Mouse (Mus musculus): ENCODE measurements around the gene Nckap5l. TPM values are rescaled to one million over a fixed set of nuclear protein-coding genes. Genes with fewer than 3 reads are reported as not detected.
"Not testable (repeated sequence)": the region's sequence is repeated elsewhere in the genome, so short reads cannot be mapped to it uniquely, and the experiment has no call there.

The Nckap5l gene
- polyA plus RNA-seq, 1 experiment from 2014 or later = 9.5 TPM

DNA sequence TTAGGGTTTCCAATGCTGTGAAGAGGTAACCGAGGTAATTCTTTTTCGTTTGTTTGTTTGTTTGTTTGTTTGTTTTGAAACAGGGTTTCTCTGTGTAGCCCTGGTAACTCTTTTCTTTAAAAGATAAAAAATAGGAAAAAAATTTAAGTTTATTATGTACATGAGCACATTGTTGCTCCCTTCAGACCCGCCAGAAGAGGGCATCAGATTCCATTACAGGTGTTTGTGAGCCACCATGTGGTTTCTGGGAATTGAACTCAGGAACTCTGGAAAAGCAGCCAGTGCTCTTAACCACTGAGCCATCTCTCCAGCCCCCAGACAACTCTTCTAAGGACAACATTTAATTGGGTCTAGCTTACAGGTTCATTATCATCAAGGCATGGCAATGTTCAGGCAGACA lies 71.4 kb downstream of the Nckap5l start:
- H3K9me3 ChIP-seq (ENCODE audit: control insufficient read depth, low read length); H3K27ac ChIP-seq (ENCODE audit: low read length); ATAC-seq (ENCODE audit: low read depth); H3K36me3 ChIP-seq (ENCODE audit: control insufficient read depth, insufficient read depth, low read length); H3K4me1 ChIP-seq (replicated peaks; ENCODE audit: control insufficient read depth, insufficient read depth, low read length); H3K27me3 ChIP-seq (ENCODE audit: control insufficient read depth, insufficient read depth, low read depth, low read length); H3K4me3 ChIP-seq (ENCODE audit: low read length); H3K4me2 ChIP-seq (ENCODE audit: low read depth, low read length); H3K9ac ChIP-seq (ENCODE audit: low read length): not testable (repeated sequence)
- WGBS = 62% methylated on average over 3 of the region's 3 CpGs

DNA sequence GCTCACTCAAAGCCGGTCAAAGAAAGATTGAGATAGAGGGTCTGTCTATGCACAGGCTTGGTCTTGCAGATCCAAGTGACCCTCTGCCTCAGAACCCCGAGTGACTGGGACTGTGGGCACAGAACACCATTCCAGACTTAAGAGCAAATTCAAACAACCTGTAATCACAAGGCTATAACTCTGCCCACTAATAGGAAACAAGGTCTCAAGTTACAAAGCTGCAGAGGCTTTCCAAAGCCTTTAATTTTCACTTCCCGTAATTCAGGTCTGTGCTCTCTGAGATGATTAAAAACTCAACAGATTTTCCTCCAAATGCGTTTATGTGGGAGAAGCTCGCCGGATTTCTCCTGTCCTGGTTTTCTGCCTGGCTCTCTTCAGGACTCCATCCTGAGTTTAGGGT lies 73.5 kb downstream of the Nckap5l start:
- no peaks in the 10 kb centered on the region for H3K27me3 ChIP-seq (ENCODE audit: control insufficient read depth, insufficient read depth, low read depth, low read length)
- no peaks in the 10 kb centered on the region for H3K36me3 ChIP-seq (ENCODE audit: control insufficient read depth, insufficient read depth, low read length)
- no peak overlapping the region for H3K4me3 ChIP-seq (ENCODE audit: low read length)
- 0 out of 2 replicates have a peak overlapping the region, but pooled peaks have one; percentile 26 for H3K27ac ChIP-seq (ENCODE audit: low read length)
- H3K4me2 ChIP-seq (ENCODE audit: low read depth, low read length) = no peak overlapping the region
- H3K4me1 ChIP-seq (replicated peaks; ENCODE audit: control insufficient read depth, insufficient read depth, low read length) = no peaks in the 10 kb centered on the region
- WGBS = 45% methylated on average over 6 of the region's 6 CpGs
- no peak overlapping the region for H3K9ac ChIP-seq (ENCODE audit: low read length)
- peak; percentile 37; the same call in 1 of the 2 replicates for ATAC-seq (ENCODE audit: low read depth)
- H3K9me3 ChIP-seq (ENCODE audit: control insufficient read depth, low read length) = no peaks in the 10 kb centered on the region

DNA sequence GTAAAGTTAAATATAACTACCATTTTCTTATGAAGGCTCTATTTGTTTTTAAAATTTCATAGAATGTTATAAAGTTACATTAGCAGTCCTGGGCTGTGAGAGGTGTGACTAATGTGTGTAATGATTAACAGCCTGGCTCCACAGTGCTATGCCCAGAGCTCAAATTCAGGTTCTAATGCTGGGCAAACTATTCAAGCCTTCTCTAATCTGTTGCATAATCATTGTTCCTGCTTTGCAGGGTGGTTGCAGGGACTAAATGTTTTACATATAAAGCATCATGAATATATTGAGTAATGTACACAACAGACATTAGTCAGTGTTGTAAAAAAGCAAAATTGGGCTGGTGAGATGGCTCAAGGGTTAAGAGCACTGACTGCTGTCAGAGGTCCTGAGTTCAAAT lies 74.7 kb downstream of the Nckap5l start:
- Histone ChIP-seq H3K4me2 (ENCODE audit: low read depth, low read length) (no peak overlapping the region), H3K4me3 (ENCODE audit: low read length) (no peak overlapping the region), H3K27ac (ENCODE audit: low read length) (peak overlapping the region; percentile 46; the same call in 1 of the 2 replicates), H3K9ac (ENCODE audit: low read length) (no peak overlapping the region), H3K36me3 (ENCODE audit: control insufficient read depth, insufficient read depth, low read length) (no peaks in the 10 kb centered on the region), H3K27me3 (ENCODE audit: control insufficient read depth, insufficient read depth, low read depth, low read length) (no peaks in the 10 kb centered on the region), H3K4me1 (replicated peaks; ENCODE audit: control insufficient read depth, insufficient read depth, low read length) (no peaks in the 10 kb centered on the region), H3K9me3 (ENCODE audit: control insufficient read depth, low read length) (no peaks in the 10 kb centered on the region; the same call in 1 of the 2 replicates)
- peak; percentile 82 for ATAC-seq (ENCODE audit: low read depth)

DNA sequence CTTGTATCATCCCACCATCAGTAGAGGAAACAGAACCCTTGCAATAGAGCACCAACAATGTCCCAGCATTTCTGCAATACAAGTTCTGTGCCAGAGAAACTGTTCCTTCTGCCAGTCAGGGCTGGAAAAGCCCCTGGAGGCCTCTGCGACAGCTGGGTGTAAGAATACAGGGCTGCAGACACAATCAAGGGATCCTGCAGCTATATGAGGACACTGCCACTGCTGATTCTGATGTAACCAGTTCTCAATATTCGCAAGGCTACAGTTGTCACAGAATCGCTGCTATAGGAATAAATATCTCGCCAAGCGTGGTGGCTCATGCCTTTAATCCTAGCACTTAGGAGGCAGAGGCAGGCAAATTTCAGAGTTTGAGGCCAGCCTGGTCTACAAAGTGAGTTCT lies 81.3 kb downstream of the Nckap5l start:
- WGBS = 83% methylated on average over 5 of the region's 5 CpGs
- Histone ChIP-seq H3K9ac (ENCODE audit: low read length) (no peak overlapping the region), H3K9me3 (ENCODE audit: control insufficient read depth, low read length) (no peaks in the 10 kb centered on the region; the same call in 1 of the 2 replicates), H3K4me1 (replicated peaks; ENCODE audit: control insufficient read depth, insufficient read depth, low read length) (no peaks in the 10 kb centered on the region), H3K4me2 (ENCODE audit: low read depth, low read length) (no peak overlapping the region), H3K4me3 (ENCODE audit: low read length) (no peak overlapping the region), H3K27ac (ENCODE audit: low read length) (no peak overlapping the region), H3K36me3 (ENCODE audit: control insufficient read depth, insufficient read depth, low read length) (no peaks in the 10 kb centered on the region), H3K27me3 (ENCODE audit: control insufficient read depth, insufficient read depth, low read depth, low read length) (no peaks in the 10 kb centered on the region)
- ATAC-seq (ENCODE audit: low read depth) = no peak

DNA sequence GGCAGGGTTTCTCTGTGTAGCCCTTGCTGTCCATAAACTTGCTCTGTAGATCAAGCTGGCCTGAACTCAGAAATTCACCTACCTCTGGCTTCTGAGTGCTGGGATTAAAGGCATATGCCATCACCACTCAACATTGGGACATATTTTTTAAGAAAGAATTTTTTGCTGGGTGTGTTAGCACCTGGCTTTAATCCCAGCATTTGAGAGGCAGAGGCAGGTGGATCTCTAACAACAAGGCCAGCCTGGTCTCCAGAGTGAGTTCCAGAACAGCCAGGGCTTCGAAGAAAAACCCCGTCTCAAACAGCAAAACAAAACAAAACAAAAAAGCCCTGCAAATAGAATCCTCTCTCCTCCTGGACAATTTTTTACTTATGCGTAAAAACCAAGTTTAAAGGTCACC lies 82.0 kb downstream of the Nckap5l start:
- H3K9me3 ChIP-seq (ENCODE audit: control insufficient read depth, low read length) = no peaks in the 10 kb centered on the region; the same call in 1 of the 2 replicates
- ATAC-seq (ENCODE audit: low read depth) = no peak
- H3K27me3 ChIP-seq (ENCODE audit: control insufficient read depth, insufficient read depth, low read depth, low read length) = no peaks in the 10 kb centered on the region
- H3K27ac ChIP-seq (ENCODE audit: low read length) = no peak overlapping the region
- H3K4me2 ChIP-seq (ENCODE audit: low read depth, low read length) = no peak overlapping the region
- H3K9ac ChIP-seq (ENCODE audit: low read length) = no peak overlapping the region
- WGBS = 81% methylated on average over 3 of the region's 3 CpGs
- no peaks in the 10 kb centered on the region for H3K36me3 ChIP-seq (ENCODE audit: control insufficient read depth, insufficient read depth, low read length)
- no peak overlapping the region for H3K4me3 ChIP-seq (ENCODE audit: low read length)
- H3K4me1 ChIP-seq (replicated peaks; ENCODE audit: control insufficient read depth, insufficient read depth, low read length) = no peaks in the 10 kb centered on the region

DNA sequence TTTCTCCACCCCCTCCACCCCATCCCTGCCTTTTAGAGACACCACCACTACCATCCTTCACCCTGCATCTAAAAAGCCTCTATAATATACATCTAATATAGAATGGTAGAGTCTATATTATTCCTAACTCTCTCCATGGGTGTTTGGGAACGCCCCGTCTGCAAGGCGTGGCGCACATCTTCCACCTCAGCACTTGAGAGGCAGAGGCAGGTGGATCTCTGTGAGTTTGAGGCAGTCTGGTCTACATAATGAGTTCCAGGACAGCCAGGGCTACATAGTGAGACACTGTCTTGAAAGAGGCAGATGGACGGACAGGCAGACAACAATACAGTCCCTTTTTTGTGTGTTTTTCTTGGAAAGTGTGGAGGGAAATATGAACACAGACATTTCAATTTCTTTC lies 82.5 kb downstream of the Nckap5l start:
- Histone ChIP-seq H3K4me1 (replicated peaks; ENCODE audit: control insufficient read depth, insufficient read depth, low read length) (no peaks in the 10 kb centered on the region), H3K27me3 (ENCODE audit: control insufficient read depth, insufficient read depth, low read depth, low read length) (no peaks in the 10 kb centered on the region), H3K36me3 (ENCODE audit: control insufficient read depth, insufficient read depth, low read length) (no peaks in the 10 kb centered on the region), H3K27ac (ENCODE audit: low read length) (no peak overlapping the region), H3K4me3 (ENCODE audit: low read length) (no peak overlapping the region), H3K4me2 (ENCODE audit: low read depth, low read length) (no peak overlapping the region), H3K9me3 (ENCODE audit: control insufficient read depth, low read length) (no peaks in the 10 kb centered on the region; the same call in 1 of the 2 replicates), H3K9ac (ENCODE audit: low read length) (no peak overlapping the region)
- no peak for ATAC-seq (ENCODE audit: low read depth)
- WGBS = 91% methylated on average over 5 of the region's 5 CpGs

DNA sequence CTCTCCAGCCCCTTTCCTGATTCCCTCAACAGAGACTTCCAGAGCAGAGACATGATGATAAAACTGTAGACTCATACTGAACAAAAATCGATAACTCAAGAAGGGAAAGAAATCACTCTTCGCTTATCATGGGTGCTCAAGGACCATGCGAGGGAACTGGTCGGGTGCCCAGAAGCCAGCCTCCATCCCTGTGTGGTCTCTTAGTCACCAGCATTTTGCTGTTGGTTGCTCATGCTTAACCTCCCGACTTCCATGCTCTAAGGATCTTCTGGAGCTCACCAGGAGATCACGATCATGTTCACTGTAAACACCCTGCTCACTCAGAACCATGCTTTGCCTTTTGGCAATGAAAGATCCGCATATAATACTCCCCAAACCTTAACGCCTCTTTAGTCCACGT lies 84.8 kb downstream of the Nckap5l start:
- H3K4me3 ChIP-seq (ENCODE audit: low read length) = no peak overlapping the region
- ATAC-seq (ENCODE audit: low read depth) = no peak
- no peaks in the 10 kb centered on the region for H3K36me3 ChIP-seq (ENCODE audit: control insufficient read depth, insufficient read depth, low read length)
- 65% methylated on average over 9 of the region's 9 CpGs for WGBS
- H3K9ac ChIP-seq (ENCODE audit: low read length) = no peak overlapping the region
- no peak overlapping the region for H3K27ac ChIP-seq (ENCODE audit: low read length)
- H3K4me2 ChIP-seq (ENCODE audit: low read depth, low read length) = no peak overlapping the region
- H3K9me3 ChIP-seq (ENCODE audit: control insufficient read depth, low read length) = no peaks in the 10 kb centered on the region
- H3K27me3 ChIP-seq (ENCODE audit: control insufficient read depth, insufficient read depth, low read depth, low read length) = no peaks in the 10 kb centered on the region
- H3K4me1 ChIP-seq (replicated peaks; ENCODE audit: control insufficient read depth, insufficient read depth, low read length) = peaks cover 13% of the 10 kb centered on the region

Other genes starting within 250 kb of the Nckap5l start
- gene Kcnh3, start 232.9 kb downstream of the Nckap5l start, polyA plus RNA-seq (2015; fragmentation: Nextera tagmentation; extraction: Ambion mirVana) = 0.69 and 0.82 TPM in 2 replicates
- 131 and 135 TPM in 2 replicates for gene Mcrs1, start 205.8 kb downstream of the Nckap5l start, polyA plus RNA-seq (2015; fragmentation: Nextera tagmentation; extraction: Ambion mirVana)
- 54.0 and 55.1 TPM in 2 replicates for gene Prpf40b, start 162.7 kb downstream of the Nckap5l start, polyA plus RNA-seq (2015; fragmentation: Nextera tagmentation; extraction: Ambion mirVana)
- 0.15 and 0.23 TPM in 2 replicates for gene Fam186b, start 161.9 kb downstream of the Nckap5l start, polyA plus RNA-seq (2015; fragmentation: Nextera tagmentation; extraction: Ambion mirVana)
- 29.1 and 29.3 TPM in 2 replicates for gene Fmnl3, start 87.3 kb downstream of the Nckap5l start, polyA plus RNA-seq (2015; fragmentation: Nextera tagmentation; extraction: Ambion mirVana)
- 459 and 464 TPM in 2 replicates for gene Tmbim6, start 64.9 kb downstream of the Nckap5l start, polyA plus RNA-seq (2015; fragmentation: Nextera tagmentation; extraction: Ambion mirVana)
- gene Bcdin3d, start 17.0 kb upstream of the Nckap5l start, polyA plus RNA-seq (2015; fragmentation: Nextera tagmentation; extraction: Ambion mirVana) = 13.4 and 13.7 TPM in 2 replicates
- gene Faim2, start 70.4 kb upstream of the Nckap5l start, polyA plus RNA-seq (2015; fragmentation: Nextera tagmentation; extraction: Ambion mirVana) = 0.93 and 0.94 TPM in 2 replicates
- gene Aqp2, start 121.3 kb upstream of the Nckap5l start, polyA plus RNA-seq (2015; fragmentation: Nextera tagmentation; extraction: Ambion mirVana) = not detected in 2 replicates
- gene Aqp5, start 133.0 kb upstream of the Nckap5l start, polyA plus RNA-seq (2015; fragmentation: Nextera tagmentation; extraction: Ambion mirVana) = 1.8 and 3.2 TPM in 2 replicates
- gene Aqp6, start 143.7 kb upstream of the Nckap5l start, polyA plus RNA-seq (2015; fragmentation: Nextera tagmentation; extraction: Ambion mirVana) = not detected in 2 replicates
- gene Racgap1, start 193.9 kb upstream of the Nckap5l start, polyA plus RNA-seq (2015; fragmentation: Nextera tagmentation; extraction: Ambion mirVana) = 165 and 178 TPM in 2 replicates
- 1.6 and 1.7 TPM in 2 replicates for gene Asic1, start 212.6 kb upstream of the Nckap5l start, polyA plus RNA-seq (2015; fragmentation: Nextera tagmentation; extraction: Ambion mirVana)
- 31.1 and 34.5 TPM in 2 replicates for gene Smarcd1, start 244.4 kb upstream of the Nckap5l start, polyA plus RNA-seq (2015; fragmentation: Nextera tagmentation; extraction: Ambion mirVana)
- not detected in 2 replicates for gene Gm17349, start 247.7 kb upstream of the Nckap5l start, polyA plus RNA-seq (2015; fragmentation: Nextera tagmentation; extraction: Ambion mirVana)

All from lung, embryonic 16.5 days (tissue).